Mouse (Mus musculus): Measurements from ENCODE around the gene Cpeb4.

Gene Cpeb4

GRCm38 (mm10) chr11:31846771-31847468 lies 25.1 kb upstream of the Cpeb4 start:
- no peak for DNase-seq (ENCODE audit: extremely low spot score, low read depth, low spot score)

DNA sequence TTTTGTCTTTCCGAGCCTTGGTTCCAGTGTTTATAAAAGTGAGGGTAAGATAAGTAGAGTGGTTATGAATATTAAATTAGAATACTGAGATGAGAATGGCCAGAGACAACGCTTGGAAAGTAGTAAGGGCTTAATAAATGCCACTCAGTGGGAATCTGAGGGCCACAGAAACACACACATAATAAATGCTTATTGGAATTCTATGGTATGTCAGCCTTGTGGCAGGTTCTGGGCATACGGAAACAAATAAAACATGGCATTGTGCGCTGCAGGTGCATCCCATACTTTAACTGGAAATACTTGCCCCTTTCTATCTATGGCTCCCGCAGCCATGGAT lies 24.6 kb upstream of the Cpeb4 start:
- no peak for DNase-seq (ENCODE audit: extremely low spot score, low read depth, low spot score)

GRCm38 (mm10) chr11:31848725-31849124 lies 23.3 kb upstream of the Cpeb4 start:
- no peak for DNase-seq (ENCODE audit: extremely low spot score, low read depth, low spot score)

DNA sequence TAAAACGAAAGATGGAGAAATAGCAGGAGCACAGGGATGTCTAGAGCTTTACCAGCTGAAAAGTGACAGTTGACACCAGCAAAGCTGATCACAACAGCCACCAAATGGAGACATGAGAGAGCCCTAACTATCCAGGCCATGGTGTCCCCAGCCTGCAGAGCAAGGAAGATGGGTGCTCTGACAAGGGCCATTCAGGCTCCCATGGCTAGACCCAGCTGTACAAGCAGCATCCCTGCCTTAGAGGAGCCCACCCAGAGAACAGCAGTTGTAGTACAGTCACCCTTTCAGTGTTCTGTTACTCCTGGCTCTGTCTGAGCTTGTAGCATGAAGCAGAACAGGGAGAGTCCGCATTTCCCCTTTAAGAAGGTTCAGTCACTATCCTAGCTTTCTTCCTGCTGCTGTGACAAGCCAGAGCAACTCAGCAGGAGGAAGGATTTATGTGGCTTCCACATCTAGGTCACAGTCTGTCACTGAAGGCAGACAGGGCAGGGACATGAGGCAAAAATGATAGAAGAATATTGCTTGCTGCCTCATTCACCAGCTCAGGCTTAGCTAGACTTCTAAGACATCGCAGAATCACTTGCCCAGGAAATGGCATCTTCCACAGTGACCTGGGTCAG lies 21.7 kb upstream of the Cpeb4 start:
- no peak for DNase-seq (ENCODE audit: extremely low spot score, low read depth, low spot score)

DNA sequence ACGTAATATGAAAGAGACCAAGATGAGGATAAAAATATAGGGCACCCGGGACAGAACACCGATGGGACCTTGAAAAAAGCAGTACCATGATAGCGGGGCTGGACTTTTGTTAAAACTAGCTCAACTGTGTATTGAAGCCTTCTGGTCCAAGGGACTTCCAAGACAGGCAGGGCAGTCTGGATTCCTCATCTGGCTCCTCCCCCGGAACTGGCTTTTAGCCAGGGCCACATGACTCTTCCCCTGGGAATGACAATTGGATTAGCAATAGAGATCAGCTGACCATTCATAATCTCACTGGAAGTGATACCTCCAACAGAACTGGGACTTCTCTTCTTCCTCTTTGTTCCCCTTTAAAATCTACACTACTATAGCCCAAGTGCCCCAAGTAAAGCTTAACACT lies 21.0 kb upstream of the Cpeb4 start:
- no peak for DNase-seq (ENCODE audit: extremely low spot score, low read depth, low spot score)

DNA sequence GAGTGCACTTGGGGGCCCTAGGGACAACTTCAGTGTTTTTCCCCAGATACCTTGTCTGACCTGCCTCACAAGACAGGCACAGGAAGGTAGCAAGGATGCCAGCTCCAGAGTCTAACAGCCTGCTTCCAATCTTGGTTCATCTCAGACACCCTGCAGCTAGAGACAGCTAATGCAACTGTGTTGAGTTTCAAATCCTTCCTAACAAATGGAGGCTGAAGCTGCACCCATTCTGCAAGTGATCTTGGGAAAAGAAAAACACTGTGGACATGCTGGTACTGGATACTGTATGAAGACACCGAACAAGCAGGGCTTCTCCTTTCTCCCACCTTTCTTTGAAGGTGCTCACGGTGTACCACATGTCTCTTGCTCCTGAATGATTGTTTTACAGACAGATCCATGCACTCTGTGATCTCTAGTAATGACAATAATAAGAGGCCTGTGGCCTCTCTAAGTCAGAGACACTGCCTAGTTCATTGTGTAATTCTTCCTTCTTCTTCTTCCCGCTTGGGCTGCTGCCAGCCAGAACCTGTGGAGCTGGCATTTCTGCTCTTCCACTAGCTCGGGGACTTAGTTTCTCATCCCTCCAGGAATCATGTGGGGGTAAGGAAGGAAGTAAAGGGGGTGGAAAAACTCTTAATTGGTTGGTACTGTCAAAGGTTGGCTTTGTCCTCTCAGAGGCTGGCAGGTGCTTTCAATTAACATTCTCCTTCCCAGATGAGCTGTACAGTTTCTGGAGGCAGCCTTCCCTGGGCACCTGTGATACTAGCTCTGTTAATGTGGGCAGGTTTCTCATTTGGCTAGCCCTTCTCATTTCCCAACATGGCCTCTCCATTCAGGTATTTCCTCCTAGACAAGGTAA lies 20.1 kb upstream of the Cpeb4 start:
- DNase-seq (ENCODE audit: extremely low spot score, low read depth, low spot score) = no peak

DNA sequence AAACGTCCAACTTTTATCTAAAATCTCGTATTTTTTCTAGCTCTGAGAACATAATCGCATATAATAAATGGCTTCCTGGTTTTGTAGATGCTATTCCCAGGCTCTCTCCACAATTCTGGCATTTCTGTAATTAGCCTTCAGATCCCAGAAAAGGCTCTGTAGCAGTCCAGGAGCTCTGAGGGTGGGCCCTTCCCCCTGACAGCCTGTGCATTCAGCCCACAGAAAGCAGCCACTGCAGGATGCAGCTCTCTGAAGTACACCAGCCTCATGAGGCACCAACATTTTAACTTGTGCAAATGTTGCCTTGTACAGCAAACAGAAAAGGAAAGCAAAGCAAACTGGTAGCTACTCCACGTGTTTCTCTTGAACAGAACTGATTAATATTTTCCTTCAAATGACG lies 17.1 kb upstream of the Cpeb4 start:
- no peak for DNase-seq (ENCODE audit: extremely low spot score, low read depth, low spot score)

GRCm38 (mm10) chr11:31857479-31857878 lies 14.5 kb upstream of the Cpeb4 start:
- no peak for DNase-seq (ENCODE audit: extremely low spot score, low read depth, low spot score)

DNA sequence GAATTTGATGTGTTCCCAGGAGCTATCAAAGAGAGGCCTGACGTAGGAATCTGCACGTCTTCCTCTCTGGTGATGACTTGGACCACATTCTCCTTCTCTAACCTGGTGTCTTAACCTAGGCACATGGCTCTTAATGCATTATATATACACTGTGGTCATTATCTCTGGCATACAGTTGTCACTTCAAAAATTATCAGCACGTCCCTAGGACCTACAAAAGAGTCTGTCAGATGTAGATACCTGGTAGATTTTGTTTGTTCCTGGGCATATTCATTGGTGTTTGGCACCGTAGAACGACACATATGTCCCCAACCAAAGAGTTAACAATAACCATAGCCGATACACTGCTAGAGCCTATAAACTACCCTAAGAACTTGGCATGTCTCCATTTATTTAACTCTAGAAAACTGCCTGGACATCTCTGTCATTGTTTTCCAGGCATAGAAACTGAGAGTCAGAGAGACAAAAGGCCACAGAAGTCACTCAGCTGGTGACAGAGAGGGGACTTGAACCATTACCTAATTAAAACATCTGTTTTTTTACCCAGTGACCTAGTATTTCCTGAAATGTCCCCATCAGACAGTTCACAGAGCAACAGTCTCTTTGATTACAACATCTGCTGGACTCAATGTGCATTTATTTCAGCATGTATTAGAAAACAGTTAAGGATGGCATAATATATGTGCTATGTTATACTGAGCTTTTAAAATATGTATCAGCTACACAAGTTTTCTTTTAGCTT lies 10.7 kb upstream of the Cpeb4 start:
- no peak for DNase-seq (ENCODE audit: extremely low spot score, low read depth, low spot score)

DNA sequence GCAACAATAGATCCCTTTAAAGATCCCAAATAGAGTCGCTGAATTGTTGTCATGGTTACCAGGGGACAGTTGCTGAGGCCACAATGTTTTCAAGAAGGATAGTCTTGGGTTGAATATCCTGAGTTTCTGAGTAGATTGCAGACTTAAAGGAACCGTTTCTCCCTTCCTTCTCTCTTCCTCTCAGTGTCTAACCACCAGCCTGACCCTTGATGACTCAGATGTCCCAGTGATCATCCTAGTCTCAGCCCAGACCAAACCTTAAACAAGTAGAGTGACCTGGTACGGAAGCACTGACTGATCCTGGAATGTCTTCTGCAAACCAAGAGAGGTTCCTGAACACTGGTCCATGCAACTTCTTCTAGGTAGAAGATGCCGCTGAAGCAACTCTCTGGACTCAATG lies 4.0 kb upstream of the Cpeb4 start:
- no peak for DNase-seq (ENCODE audit: extremely low spot score, low read depth, low spot score)

DNA sequence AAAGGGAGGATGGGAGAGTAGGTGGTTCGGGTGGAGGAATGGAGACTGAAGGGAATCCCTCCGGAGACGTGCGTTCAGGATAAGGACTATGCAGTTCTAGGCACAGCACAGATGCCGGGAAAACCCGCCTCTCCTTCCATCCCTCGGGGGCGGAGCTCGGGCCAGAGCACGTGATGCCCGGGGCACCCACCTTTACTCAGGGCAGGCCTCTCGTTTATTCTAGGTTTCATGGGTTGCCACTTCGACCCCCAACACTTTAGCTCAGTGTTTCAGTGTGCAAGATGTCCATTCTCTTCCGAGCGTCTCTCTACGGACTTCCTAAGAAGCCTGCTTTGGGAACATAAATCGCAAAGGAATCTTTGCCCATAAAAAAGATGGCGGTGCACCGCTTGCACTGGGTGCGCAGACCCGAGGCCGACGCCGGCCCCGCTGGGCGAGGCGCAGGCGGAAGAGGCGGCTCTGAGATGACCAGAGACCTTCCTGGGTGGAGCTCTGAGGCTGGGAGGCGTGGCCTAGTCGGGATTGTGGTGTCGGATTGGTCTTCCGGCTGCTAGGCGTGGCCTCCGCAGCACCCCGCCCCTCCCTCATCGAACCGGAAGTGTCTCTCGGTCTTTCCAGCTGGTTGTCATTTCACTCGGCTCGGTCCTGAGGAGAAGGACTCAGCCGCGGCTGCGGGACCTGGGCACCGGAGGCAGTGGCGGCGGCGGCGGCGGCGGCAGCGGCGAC lies 1.6 kb upstream of the Cpeb4 start:
- DNase-seq (ENCODE audit: extremely low spot score, low read depth, low spot score) = peak; percentile 88

- DNase-seq (ENCODE audit: extremely low spot score, low read depth, low spot score) = no peak
Measured at GRCm38 (mm10) chr11:31871135-31871541, 873 bp upstream of the Cpeb4 start.

DNA sequence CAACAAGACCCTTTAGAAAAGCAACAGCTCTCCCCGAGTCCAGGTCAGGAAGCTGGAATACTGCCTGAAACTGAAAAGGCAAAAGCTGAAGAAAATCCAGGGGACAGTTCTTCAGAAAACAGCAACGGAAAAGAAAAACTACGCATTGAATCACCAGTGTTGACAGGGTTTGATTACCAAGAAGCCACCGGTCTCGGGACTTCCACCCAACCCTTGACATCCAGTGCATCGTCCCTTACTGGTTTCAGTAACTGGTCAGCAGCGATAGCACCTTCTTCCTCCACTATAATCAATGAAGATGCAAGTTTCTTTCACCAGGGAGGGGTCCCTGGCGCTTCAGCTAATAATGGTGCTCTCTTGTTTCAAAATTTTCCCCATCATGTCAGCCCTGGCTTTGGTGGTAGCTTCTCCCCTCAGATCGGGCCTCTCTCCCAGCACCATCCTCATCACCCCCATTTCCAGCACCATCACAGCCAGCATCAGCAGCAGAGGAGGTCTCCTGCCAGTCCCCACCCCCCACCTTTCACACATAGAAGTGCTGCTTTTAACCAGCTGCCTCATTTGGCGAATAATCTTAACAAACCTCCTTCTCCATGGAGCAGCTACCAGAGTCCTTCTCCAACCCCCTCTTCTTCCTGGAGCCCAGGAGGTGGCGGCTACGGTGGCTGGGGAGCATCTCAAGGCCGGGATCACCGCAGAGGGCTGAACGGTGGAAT lies 693 bp downstream of the Cpeb4 start:
- no peak for DNase-seq (ENCODE audit: extremely low spot score, low read depth, low spot score)

DNA sequence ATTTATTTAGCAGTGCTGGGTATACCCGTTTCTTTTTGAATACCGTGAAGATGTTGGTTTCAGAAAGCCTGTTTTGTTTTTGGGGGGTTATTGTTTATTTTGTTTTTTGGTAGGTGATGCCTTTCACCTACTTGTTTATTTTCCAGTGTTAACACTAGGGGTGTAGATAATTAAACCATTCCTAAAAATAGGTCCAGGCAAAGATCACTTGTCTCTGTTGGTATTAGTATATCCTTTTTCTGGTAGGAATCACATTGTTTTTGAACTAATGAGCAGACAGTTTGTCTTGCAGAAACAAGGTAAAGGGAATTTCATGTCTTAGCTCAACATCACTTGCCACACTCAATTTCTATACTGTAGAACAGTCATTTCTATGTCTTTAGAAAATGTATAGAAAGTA lies 2.1 kb downstream of the Cpeb4 start:
- no peak for DNase-seq (ENCODE audit: extremely low spot score, low read depth, low spot score)

DNA sequence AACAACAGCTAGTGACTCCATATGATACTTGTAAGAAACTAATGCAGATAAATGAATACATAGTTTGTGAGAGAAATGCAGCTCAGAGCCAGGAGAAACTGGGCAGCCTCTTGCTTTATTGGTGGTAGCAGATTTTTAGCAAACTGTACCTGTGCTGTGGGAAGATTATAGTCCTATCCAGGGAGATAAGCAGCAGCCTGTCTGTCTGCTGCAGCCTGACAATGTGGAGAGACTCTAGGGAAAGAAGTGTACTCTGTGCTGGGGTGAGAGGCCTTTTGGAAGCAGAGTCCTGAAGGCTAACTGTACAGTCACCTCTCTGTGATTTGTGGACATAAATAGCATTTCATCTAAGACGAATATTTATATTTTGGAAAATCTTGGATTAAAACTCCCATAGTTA lies 11.7 kb downstream of the Cpeb4 start:
- no peak for DNase-seq (ENCODE audit: extremely low spot score, low read depth, low spot score)

- DNase-seq (ENCODE audit: extremely low spot score, low read depth, low spot score) = no peak
Measured at GRCm38 (mm10) chr11:31885765-31886164, 13.8 kb downstream of the Cpeb4 start.

DNA sequence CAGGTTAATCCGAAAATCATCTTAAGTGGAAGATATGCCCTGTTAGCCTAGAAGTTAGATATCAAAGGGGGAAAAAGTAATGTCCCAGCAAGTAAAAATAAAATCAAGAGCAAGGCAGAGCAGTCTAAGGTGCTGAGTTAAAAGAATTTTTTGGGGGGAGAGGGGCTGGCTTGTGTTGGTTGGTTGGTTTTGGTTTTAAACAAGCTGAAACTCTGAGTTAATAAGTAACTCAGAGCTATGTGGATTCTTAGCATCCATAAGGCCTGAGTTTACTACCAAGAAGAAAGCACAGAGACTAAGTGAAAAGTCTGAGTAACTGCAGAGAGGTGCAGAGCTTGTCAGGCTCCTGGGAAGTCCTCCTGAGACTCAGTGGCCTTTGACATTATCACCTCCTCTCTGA lies 16.2 kb downstream of the Cpeb4 start:
- DNase-seq (ENCODE audit: extremely low spot score, low read depth, low spot score) = no peak

DNA sequence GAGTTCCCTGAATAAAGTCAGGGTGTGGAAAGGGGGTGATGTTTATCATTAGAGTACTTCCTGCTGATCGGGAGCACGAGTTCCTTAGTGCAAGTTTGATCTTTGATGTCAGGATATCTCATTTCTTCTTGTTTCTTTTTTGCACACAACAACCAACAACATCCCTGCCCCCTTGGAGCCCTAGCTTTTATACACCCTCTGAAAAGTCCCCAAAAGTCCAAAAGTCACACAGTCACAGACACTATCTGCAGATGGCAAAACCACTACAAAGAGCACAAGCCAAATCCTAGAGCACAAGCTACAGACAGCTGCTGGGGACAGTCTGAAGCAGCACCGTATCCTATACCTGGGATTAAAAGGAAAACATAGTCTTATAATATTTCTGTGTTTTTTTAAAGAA lies 20.1 kb downstream of the Cpeb4 start:
- DNase-seq (ENCODE audit: extremely low spot score, low read depth, low spot score) = no peak

- DNase-seq (ENCODE audit: extremely low spot score, low read depth, low spot score) = no peak
Measured at GRCm38 (mm10) chr11:31893639-31894038, 21.6 kb downstream of the Cpeb4 start.

Measured in hindlimb bud, embryonic 11.5 days (tissue).